In the genomic region with DNA sequence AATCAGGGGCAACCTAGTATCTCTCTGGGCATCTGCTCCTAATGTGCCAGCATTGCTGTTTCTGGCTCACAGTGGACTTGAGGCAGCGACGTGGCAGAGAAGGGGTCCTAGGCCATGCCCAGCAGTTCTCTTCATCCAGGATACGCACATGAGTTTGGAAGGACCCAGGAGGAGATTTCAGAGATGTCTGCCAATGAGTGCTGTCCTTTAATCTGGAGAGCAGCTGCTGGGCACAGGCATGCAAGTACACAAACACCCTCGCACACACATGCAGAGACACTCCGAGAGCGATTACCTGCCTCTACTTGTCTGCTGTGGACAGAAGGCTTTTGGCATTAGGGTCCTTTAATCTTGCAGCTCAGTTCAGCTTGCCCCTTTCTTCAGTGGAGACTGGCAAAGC, we compare ENCODE assay signal across 8 mouse cellular contexts. TPM values are rescaled to one million over a fixed set of nuclear protein-coding genes. Genes with fewer than 3 reads are reported as not detected.
A peak's percentile ranks its signal among the peaks of the same experiment; 100 is the strongest.
DNase-seq lines count a peak whose midpoint lies in the region; ATAC-seq and TF ChIP-seq lines count a peak whose summit lies in the region.

A gene (plus strand): TSS at position 343 of the 400 bp plus-strand sequence.

- no peak for DNase-seq in lung, postnatal 36 days
- DNase-seq in embryonic facial prominence, embryonic 10.5 days (ENCODE audit: low spot score), result no peak
- DNase-seq in liver, postnatal 0 days, result no peak
- no peak for DNase-seq in ovary, postnatal 10 days (ENCODE audit: low spot score)
- no peak for DNase-seq in cerebellum, adult 9-10 months

- no peak for TF ChIP-seq EP300 in liver, postnatal 0 days (IDR thresholded peaks at IDR 0.05; ENCODE audit: low read depth)

- no peak for ATAC-seq in lung, embryonic 15.5 days (ENCODE audit: borderline replicate concordance, extremely low read depth, low FRiP score, low TSS enrichment)
- ATAC-seq in heart, embryonic 14.5 days (ENCODE audit: insufficient number of reproducible peaks, insufficient read depth, low FRiP score, low read depth), result peak; percentile 22; the same call in 1 of the 2 replicates
- ATAC-seq in liver, postnatal 0 days, result no peak

- no peak within 1 kb of the TSS for H3K4me3 ChIP-seq in lung, embryonic 15.5 days
- H3K4me3 ChIP-seq in embryonic facial prominence, embryonic 10.5 days, result no peak within 1 kb of the TSS
- H3K4me3 ChIP-seq in heart, embryonic 14.5 days (ENCODE audit: control insufficient read depth in 1 of 2, insufficient read depth in 1 of 2, low read depth in 1 of 2, low read length in 2 of 2), result peak within 1 kb of the TSS; percentile 24 to 30
- H3K4me3 ChIP-seq in myocyte, result no peak within 1 kb of the TSS
- no peak within 1 kb of the TSS for H3K4me3 ChIP-seq in liver, postnatal 0 days (ENCODE audit: low read depth, low read length)

- H3K4me1 ChIP-seq in lung, embryonic 15.5 days, result no peaks in the 10 kb centered on the region
- H3K4me1 ChIP-seq in embryonic facial prominence, embryonic 10.5 days, result peaks cover 33% of the 10 kb centered on the region
- peaks cover 11 to 37% of the 10 kb centered on the region in 2 experiments for H3K4me1 ChIP-seq in heart, embryonic 14.5 days (ENCODE audit: control insufficient read depth in 2 of 2, insufficient read depth in 2 of 2, low read length in 2 of 2)
- no peaks in the 10 kb centered on the region for H3K4me1 ChIP-seq in liver, postnatal 0 days (ENCODE audit: insufficient read depth)

- no peak within 1 kb of the TSS for H3K4me2 ChIP-seq in lung, embryonic 15.5 days
- peak within 1 kb of the TSS; percentile 62 for H3K4me2 ChIP-seq in heart, embryonic 14.5 days (ENCODE audit: low read length)
- no peak within 1 kb of the TSS for H3K4me2 ChIP-seq in myocyte (ENCODE audit: low read depth)
- no peak within 1 kb of the TSS for H3K4me2 ChIP-seq in liver, postnatal 0 days (ENCODE audit: low read depth, low read length)

- no peaks in the 10 kb centered on the region for H3K27me3 ChIP-seq in lung, embryonic 15.5 days
- H3K27me3 ChIP-seq in embryonic facial prominence, embryonic 10.5 days (replicated peaks; ENCODE audit: low read depth, poor library complexity, severe bottlenecking), result no peaks in the 10 kb centered on the region
- no peaks in the 10 kb centered on the region for H3K27me3 ChIP-seq in heart, embryonic 14.5 days (ENCODE audit: control insufficient read depth, insufficient read depth, low read length)
- no peaks in the 10 kb centered on the region for H3K27me3 ChIP-seq in myocyte (ENCODE audit: control insufficient read depth, insufficient read depth, insufficient read length)
- no peaks in the 10 kb centered on the region for H3K27me3 ChIP-seq in liver, postnatal 0 days (ENCODE audit: insufficient read depth, low read length)

- no peak for TF ChIP-seq POLR2A in myocyte (IDR thresholded peaks at IDR 0.05; ENCODE audit: insufficient read length, low read depth)

- TF ChIP-seq CTCF in liver, postnatal 0 days (IDR thresholded peaks at IDR 0.05; ENCODE audit: low read depth), result no peak

- no peaks in the 10 kb centered on the region for H3K36me3 ChIP-seq in lung, embryonic 15.5 days
- no peaks in the 10 kb centered on the region for H3K36me3 ChIP-seq in embryonic facial prominence, embryonic 10.5 days (replicated peaks)
- no peaks in the 10 kb centered on the region for H3K36me3 ChIP-seq in heart, embryonic 14.5 days (ENCODE audit: control insufficient read depth, insufficient read depth, low read length)
- H3K36me3 ChIP-seq in myocyte (ENCODE audit: control insufficient read depth, insufficient read depth), result no peaks in the 10 kb centered on the region
- no peaks in the 10 kb centered on the region for H3K36me3 ChIP-seq in liver, postnatal 0 days (replicated peaks; ENCODE audit: insufficient read depth, low read length)

- H3K27ac ChIP-seq in lung, embryonic 15.5 days, result no peak within 1 kb of the TSS
- H3K27ac ChIP-seq in embryonic facial prominence, embryonic 10.5 days (replicated peaks), result peak within 1 kb of the TSS; percentile 60
- H3K27ac ChIP-seq in heart, embryonic 14.5 days (replicated peaks in 1 of 2; ENCODE audit: control insufficient read depth in 1 of 2, insufficient read depth in 1 of 2, low read depth in 2 of 2, low read length in 2 of 2), result peak within 1 kb of the TSS; percentile 84 to 88
- no peak within 1 kb of the TSS for H3K27ac ChIP-seq in liver, postnatal 0 days (ENCODE audit: low read depth)

- no peak within 1 kb of the TSS; the same call in 1 of the 2 replicates for H3K9ac ChIP-seq in lung, embryonic 15.5 days
- H3K9ac ChIP-seq in heart, embryonic 14.5 days (ENCODE audit: low read length), result peak within 1 kb of the TSS; percentile 72
- no peak within 1 kb of the TSS for H3K9ac ChIP-seq in liver, postnatal 0 days (replicated peaks)

- H3K9me3 ChIP-seq in lung, embryonic 15.5 days, result no peaks in the 10 kb centered on the region
- no peaks in the 10 kb centered on the region for H3K9me3 ChIP-seq in embryonic facial prominence, embryonic 10.5 days
- no peaks in the 10 kb centered on the region for H3K9me3 ChIP-seq in heart, embryonic 14.5 days (ENCODE audit: control insufficient read depth, low read length)
- H3K9me3 ChIP-seq in liver, postnatal 0 days (ENCODE audit: low read length), result no peaks in the 10 kb centered on the region

- 71% methylated on average over 6 of the region's 6 CpGs for whole genome bisulfite sequencing in lung, embryonic 15.5 days
- WGBS in embryonic facial prominence, embryonic 10.5 days, result 77% methylated on average over 6 of the region's 6 CpGs
- 43% methylated on average over 6 of the region's 6 CpGs for WGBS in heart, embryonic 14.5 days
- 86% methylated on average over 6 of the region's 6 CpGs for WGBS in liver, postnatal 0 days (ENCODE audit: insufficient replicate concordance)

- H3K79me2 ChIP-seq in myocyte (ENCODE audit: control insufficient read depth, insufficient read depth), result no peaks in the 10 kb centered on the region

- H3ac ChIP-seq in myocyte (ENCODE audit: control insufficient read depth, insufficient read length), result no peak within 1 kb of the TSS

TF ChIP-seq in myocyte, 11 proteins besides CTCF, POLR2A, EP300 and RAD21:
- TF ChIP-seq MYOD1 (IDR thresholded peaks at IDR 0.05; ENCODE audit: control insufficient read depth in 1 of 3, insufficient read length in 2 of 3, low read depth in 2 of 3), result no peak
- TF ChIP-seq REST (IDR thresholded peaks at IDR 0.05; ENCODE audit: insufficient read depth, insufficient read length), result no peak
- no peak for TF ChIP-seq MYOG (IDR thresholded peaks at IDR 0.05; ENCODE audit: control insufficient read depth in 1 of 3, insufficient read depth in 1 of 3, insufficient read length in 2 of 3, low read depth in 2 of 3)
- TF ChIP-seq TCF12 (IDR thresholded peaks at IDR 0.05; ENCODE audit: insufficient read depth, poor library complexity, severe bottlenecking), result no peak
- TF ChIP-seq USF1 (IDR thresholded peaks at IDR 0.05; ENCODE audit: low read depth), result no peak
- TF ChIP-seq E2F4 (IDR thresholded peaks at IDR 0.05; ENCODE audit: insufficient read depth), result no peak
- TF ChIP-seq SRF (IDR thresholded peaks at IDR 0.05; ENCODE audit: control insufficient read depth, insufficient read length, low read depth), result no peak
- TF ChIP-seq MAX (IDR thresholded peaks at IDR 0.05; ENCODE audit: low read depth), result no peak
- no peak for TF ChIP-seq TCF3 (IDR thresholded peaks at IDR 0.05; ENCODE audit: insufficient read length, low read depth)
- no peak for TF ChIP-seq POLR2AphosphoS2 (IDR thresholded peaks at IDR 0.05; ENCODE audit: insufficient read length, low read depth)
- TF ChIP-seq CEBPB (IDR thresholded peaks at IDR 0.05; ENCODE audit: insufficient read depth, poor library complexity, severe bottlenecking), result no peak

RNA-seq across cellular contexts. Expression of the gene that starts here (rescaled TPM):
- 28.0 and 28.8 TPM in 2 replicates for polyA plus RNA-seq in lung, embryonic 15.5 days (2015; fragmentation: Nextera tagmentation; extraction: Ambion mirVana)
- polyA plus RNA-seq in embryonic facial prominence, embryonic 10.5 days (2016; fragmentation: Nextera tagmentation; extraction: Ambion mirVana), result 11.5 and 12.7 TPM in 2 replicates
- 26.9 and 27.7 TPM in 2 replicates for polyA plus RNA-seq in heart, embryonic 14.5 days (2014; fragmentation: Nextera tagmentation; extraction: Ambion mirVana)
- polyA plus RNA-seq in myocyte (2012; fragmentation: generic; extraction: Trizol), result 12.1 TPM
- polyA plus RNA-seq in liver, postnatal 0 days (2015; fragmentation: Nextera tagmentation; extraction: Ambion mirVana), result 5.5 and 6.2 TPM in 2 replicates

Comparison
In these comparisons a context has a peak if more than half of its experiments do, and no peak if none do; other contexts are left out.
1. H3K27ac ChIP-seq: peak in embryonic facial prominence, embryonic 10.5 days (single experiment) and heart, embryonic 14.5 days (2 of 2); none in lung, embryonic 15.5 days (single experiment) and liver, postnatal 0 days (single experiment).
2. H3K4me3 ChIP-seq: peak in heart, embryonic 14.5 days (2 of 2); none in lung, embryonic 15.5 days (single experiment), embryonic facial prominence, embryonic 10.5 days (single experiment), myocyte (single experiment) and liver, postnatal 0 days (single experiment).